Mouse (Mus musculus): Measurements from ENCODE around the gene Dhrs7b.

Dhrs7b gene

GRCm38 (mm10) chr11:60895915-60896314 is 65.5 kb downstream of the Dhrs7b start:
- DNase-seq (ENCODE audit: low spot score), result no peak

- DNase-seq (ENCODE audit: low spot score), result no peak
Observed at GRCm38 (mm10) chr11:60902001-60902400, 71.6 kb downstream of the Dhrs7b start.

GRCm38 (mm10) chr11:60902486-60902885 is 72.1 kb downstream of the Dhrs7b start:
- no peak for DNase-seq (ENCODE audit: low spot score)

- no peak for DNase-seq (ENCODE audit: low spot score)
Observed at GRCm38 (mm10) chr11:60903661-60904061, 73.2 kb downstream of the Dhrs7b start.

- DNase-seq (ENCODE audit: low spot score), result no peak
Observed at GRCm38 (mm10) chr11:60905407-60906120, 75.1 kb downstream of the Dhrs7b start.

GRCm38 (mm10) chr11:60906449-60906848 is 76.0 kb downstream of the Dhrs7b start:
- no peak for DNase-seq (ENCODE audit: low spot score)

- DNase-seq (ENCODE audit: low spot score), result no peak
Observed at GRCm38 (mm10) chr11:60908073-60908472, 77.6 kb downstream of the Dhrs7b start.

- DNase-seq (ENCODE audit: low spot score), result no peak
Observed at GRCm38 (mm10) chr11:60909626-60910025, 79.2 kb downstream of the Dhrs7b start.
